Mouse (Mus musculus): ENCODE results near the gene Pdpn.

- TF ChIP-seq MYOD1 (IDR thresholded peaks at IDR 0.05; ENCODE audit: control insufficient read depth in 1 of 3, insufficient read length in 2 of 3, low read depth in 2 of 3): no peak
- TF ChIP-seq POLR2A (IDR thresholded peaks at IDR 0.05; ENCODE audit: insufficient read length, low read depth): no peak
Measured at GRCm38 (mm10) chr4:143334995-143335394, 35.6 kb upstream of the Pdpn start.
